18 mouse cellular contexts compared by ENCODE assay signal in the genomic region with DNA sequence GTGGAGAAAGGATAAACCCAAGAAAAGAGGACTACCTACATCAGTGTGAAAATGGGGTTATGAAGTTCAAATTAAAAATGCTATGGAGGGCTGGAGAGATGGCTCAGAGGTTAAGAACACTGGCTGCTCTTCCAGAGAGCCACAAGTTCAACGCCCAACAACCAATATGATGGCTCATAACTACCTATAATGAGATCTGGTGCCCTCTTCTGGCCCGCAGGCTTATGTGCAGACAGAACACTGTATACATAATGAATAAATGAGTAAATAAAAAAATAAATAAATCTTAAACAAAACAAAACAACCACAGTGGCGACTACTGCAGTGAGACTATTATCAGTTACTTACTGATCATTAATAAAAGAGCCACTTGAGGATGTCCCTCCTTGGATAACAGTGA.
DNase-seq lines count a peak whose midpoint lies in the region; ATAC-seq and TF ChIP-seq lines count a peak whose summit lies in the region.
"Had no signal": no experiment of that assay in that cellular context is flagged by ENCODE, and none has a peak within 500 bp of the region (broad histone marks: within the 10 kb centered on the region; RNA-seq: fewer than 3 reads in every experiment).

No protein-coding gene starts in this region.

- no peak overlapping the region for H3K4me2 ChIP-seq in liver, embryonic 14.5 days (ENCODE audit: low read depth)
- H3K4me2 ChIP-seq: forebrain, embryonic 13.5 days; limb, embryonic 12.5 days; midbrain, embryonic 12.5 days; neural tube, embryonic 15.5 days had no signal

- no peak overlapping the region for H3K9ac ChIP-seq in liver, embryonic 14.5 days (replicated peaks)
- H3K9ac ChIP-seq: forebrain, embryonic 13.5 days; limb, embryonic 12.5 days; midbrain, embryonic 12.5 days; neural tube, embryonic 15.5 days had no signal

- H3K36me3 ChIP-seq in liver, embryonic 14.5 days (replicated peaks; ENCODE audit: control insufficient read depth, insufficient read depth, low read depth) = peaks cover 44% of the 10 kb centered on the region

- ATAC-seq in CD4-positive, CD25-positive, alpha-beta regulatory T cell, adult 4 months = no peak
- no peak for ATAC-seq in liver, embryonic 14.5 days (ENCODE audit: insufficient read depth)
- ATAC-seq: forebrain, embryonic 13.5 days had no signal

- peak; percentile 11 for DNase-seq in CD4-positive, CD25-positive, alpha-beta regulatory T cell, adult 2 months (ENCODE audit: low read depth, low spot score)
- no peak for DNase-seq in liver, embryonic 14.5 days (ENCODE audit: low read depth in 3 of 3, low spot score in 3 of 3)
- DNase-seq in liver (no peak), 3T3-L1 (ENCODE audit: low read depth, low spot score) (peak; percentile 15), R1 (ENCODE audit: low read depth, low spot score) (peak; percentile 27)
- no peak for DNase-seq in layer of hippocampus, adult 8-10 months (ENCODE audit: low spot score in 2 of 2)
- DNase-seq in adrenal gland, postnatal 36 days = no peak
- DNase-seq: adrenal gland, postnatal 10 days; cerebellum, adult 18-20 months; lung, postnatal 4 days had no signal

- no peaks in the 10 kb centered on the region for H3K9me3 ChIP-seq in liver, embryonic 14.5 days (ENCODE audit: control insufficient read depth, low read length)
- H3K9me3 ChIP-seq: embryonic facial prominence, embryonic 10.5 days; forebrain, embryonic 13.5 days; G1E; limb, embryonic 12.5 days; midbrain, embryonic 12.5 days; neural tube, embryonic 15.5 days had no signal

- 77% methylated on average over 3 of the region's 3 CpGs for WGBS in liver, embryonic 14.5 days (ENCODE audit: insufficient replicate concordance)

- H3K27me3 ChIP-seq in liver, embryonic 14.5 days (ENCODE audit: control insufficient read depth, insufficient read depth, low read length) = no peaks in the 10 kb centered on the region
- H3K27me3 ChIP-seq: forebrain, embryonic 13.5 days; limb, embryonic 12.5 days; midbrain, embryonic 12.5 days; neural tube, embryonic 15.5 days had no signal

- peak; percentile 18; the same call in 1 of the 2 replicates for TF ChIP-seq CTCF in liver, embryonic 14.5 days (IDR thresholded peaks at IDR 0.05; ENCODE audit: low read depth)

- H3K27ac ChIP-seq in liver, embryonic 14.5 days = no peak overlapping the region
- H3K27ac ChIP-seq: embryonic facial prominence, embryonic 10.5 days; forebrain, embryonic 13.5 days; limb, embryonic 12.5 days; midbrain, embryonic 12.5 days; neural tube, embryonic 15.5 days had no signal

- no peaks in the 10 kb centered on the region for H3K4me1 ChIP-seq in liver, embryonic 14.5 days (replicated peaks; ENCODE audit: control insufficient read depth in 2 of 2, insufficient read depth in 2 of 2, low read length in 1 of 2)
- H3K4me1 ChIP-seq: embryonic facial prominence, embryonic 10.5 days; forebrain, embryonic 13.5 days; limb, embryonic 12.5 days; midbrain, embryonic 12.5 days; neural tube, embryonic 15.5 days had no signal

- no peak for TF ChIP-seq EP300 in liver, embryonic 14.5 days (IDR thresholded peaks at IDR 0.05; ENCODE audit: low read depth)

- no peak overlapping the region for H3K4me3 ChIP-seq in liver, embryonic 14.5 days (ENCODE audit: insufficient read depth in 1 of 2, low read depth in 2 of 2, low read length in 2 of 2)
- H3K4me3 ChIP-seq: embryonic facial prominence, embryonic 10.5 days; forebrain, embryonic 13.5 days; limb, embryonic 12.5 days; midbrain, embryonic 12.5 days; myocyte; neural tube, embryonic 15.5 days had no signal

Comparison
In these comparisons a context has a peak if more than half of its experiments do, and no peak if none do; other contexts are left out.
1. DNase-seq: peak in CD4-positive, CD25-positive, alpha-beta regulatory T cell, adult 2 months (single experiment), 3T3-L1 (single experiment) and R1 (single experiment); none in liver, embryonic 14.5 days (0 of 3), liver (single experiment), layer of hippocampus, adult 8-10 months (0 of 2) and adrenal gland, postnatal 36 days (0 of 2).